Mouse (Mus musculus) urinary bladder, postnatal 36 days (tissue): ENCODE results near the gene Krt24.
A peak's percentile ranks its signal among the peaks of the same experiment; 100 is the strongest.
"Not testable (repeated sequence)": the region's sequence is repeated elsewhere in the genome, so short reads cannot be mapped to it uniquely, and the experiment has no call there.

Experiments used
- DNase-seq, 2 experiments: peaks; one replicate each; pipeline ENCODE4 v3.0.0; 2022; ENCODE audit warnings: low spot score in 2 of 2, mixed read lengths in 1 of 2

Gene Krt24

DNA sequence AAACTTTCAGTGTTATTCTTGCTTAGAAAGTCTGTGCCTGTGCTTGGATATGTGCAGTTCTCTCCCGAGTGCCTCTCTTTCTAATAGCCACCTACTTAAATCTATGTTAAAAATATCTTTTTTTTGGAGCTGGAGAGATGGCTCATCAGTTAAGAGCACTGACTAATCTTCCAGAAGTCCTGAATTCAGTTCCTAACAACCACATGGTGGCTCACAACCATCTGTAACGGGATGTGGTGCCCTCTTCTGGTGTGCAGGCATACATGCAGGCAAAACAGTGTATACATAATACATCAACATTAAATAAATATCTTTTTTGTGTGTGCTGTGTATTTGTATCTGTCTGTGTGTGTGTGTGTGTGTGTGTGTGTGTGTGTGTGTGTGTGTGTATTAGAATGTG lies 31.2 kb downstream of the Krt24 start:
- DNase-seq = no peak

DNA sequence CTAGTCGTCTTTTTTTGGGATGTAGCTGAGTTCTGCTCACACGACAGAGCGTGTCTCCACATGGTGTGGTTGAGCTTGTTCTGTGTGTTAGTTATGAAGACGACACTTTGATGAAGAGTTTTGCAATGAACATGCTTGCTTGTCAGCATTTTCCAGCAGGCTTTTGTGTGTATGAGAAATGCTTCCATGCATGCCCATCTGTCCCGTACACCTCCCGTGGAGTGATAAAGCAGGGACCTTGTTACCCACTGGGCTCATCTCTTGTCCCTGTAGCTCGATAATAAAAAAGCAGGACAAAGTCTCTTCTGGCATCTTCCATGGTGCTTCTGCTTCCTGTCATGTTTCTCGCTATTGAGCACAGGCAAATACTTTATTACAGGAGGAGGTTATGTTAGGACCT lies 32.4 kb downstream of the Krt24 start:
- no peak for DNase-seq

- no peak for DNase-seq
Measured at GRCm38 (mm10) chr11:99250666-99251065, 34.4 kb downstream of the Krt24 start.

DNA sequence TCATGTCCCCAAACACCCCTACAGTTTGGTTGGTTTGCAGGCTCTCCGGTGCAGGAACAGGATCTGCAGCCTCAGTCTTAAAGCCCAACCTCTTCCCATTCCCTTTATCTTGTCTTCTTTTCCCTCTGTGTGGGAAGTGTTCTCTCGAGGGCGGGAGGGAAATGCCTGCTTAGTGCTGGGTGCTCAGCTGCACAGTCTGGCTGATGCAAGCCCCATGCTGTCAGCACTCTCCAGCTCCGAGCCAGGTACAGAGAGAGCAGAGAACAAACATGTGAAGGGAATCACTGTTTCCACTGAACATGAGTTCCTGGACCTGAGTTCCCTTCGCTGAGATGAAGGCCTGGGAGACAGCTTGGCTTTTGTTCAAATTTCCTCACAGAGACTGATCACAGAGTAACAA lies 34.8 kb downstream of the Krt24 start:
- DNase-seq = no peak

GRCm38 (mm10) chr11:99249115-99249514 lies 35.9 kb downstream of the Krt24 start:
- no peak for DNase-seq

GRCm38 (mm10) chr11:99247916-99248315 lies 37.1 kb downstream of the Krt24 start:
- no peak for DNase-seq

GRCm38 (mm10) chr11:99244519-99244918 lies 40.5 kb downstream of the Krt24 start:
- DNase-seq = not testable (repeated sequence)

DNA sequence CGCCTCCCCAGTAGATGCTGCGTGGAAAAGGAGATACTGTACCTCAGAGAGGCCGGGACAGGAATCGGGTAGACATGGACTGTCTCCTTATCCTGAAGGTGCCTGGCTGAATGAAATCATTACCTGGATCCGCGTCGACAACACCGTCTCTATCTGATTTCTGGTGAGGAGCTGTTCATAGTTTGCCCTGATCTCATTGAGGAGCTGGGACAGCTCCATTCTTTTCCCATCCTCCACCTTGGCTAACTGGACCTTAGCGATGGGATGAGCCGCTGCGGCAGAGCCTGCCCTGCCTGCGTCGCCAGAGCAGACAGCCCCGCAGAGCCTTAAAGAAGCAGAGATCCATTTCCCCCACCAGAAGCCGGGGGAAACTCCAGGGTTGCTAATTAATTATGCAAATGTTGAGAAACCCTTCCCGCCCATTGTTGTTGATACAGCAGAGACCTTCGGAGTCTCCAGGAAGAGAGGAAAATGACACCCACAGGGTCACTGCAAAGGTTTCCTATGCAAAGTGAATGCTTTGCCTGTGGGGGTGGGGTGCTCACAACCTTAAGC lies 41.2 kb downstream of the Krt24 start, which contains the start of gene Krt222:
Gene Krt222, minus strand, starts transcription at position 266 of the 555 bp plus-strand sequence.
- DNase-seq = peak in 1 of 2 experiments; percentile 6

DNA sequence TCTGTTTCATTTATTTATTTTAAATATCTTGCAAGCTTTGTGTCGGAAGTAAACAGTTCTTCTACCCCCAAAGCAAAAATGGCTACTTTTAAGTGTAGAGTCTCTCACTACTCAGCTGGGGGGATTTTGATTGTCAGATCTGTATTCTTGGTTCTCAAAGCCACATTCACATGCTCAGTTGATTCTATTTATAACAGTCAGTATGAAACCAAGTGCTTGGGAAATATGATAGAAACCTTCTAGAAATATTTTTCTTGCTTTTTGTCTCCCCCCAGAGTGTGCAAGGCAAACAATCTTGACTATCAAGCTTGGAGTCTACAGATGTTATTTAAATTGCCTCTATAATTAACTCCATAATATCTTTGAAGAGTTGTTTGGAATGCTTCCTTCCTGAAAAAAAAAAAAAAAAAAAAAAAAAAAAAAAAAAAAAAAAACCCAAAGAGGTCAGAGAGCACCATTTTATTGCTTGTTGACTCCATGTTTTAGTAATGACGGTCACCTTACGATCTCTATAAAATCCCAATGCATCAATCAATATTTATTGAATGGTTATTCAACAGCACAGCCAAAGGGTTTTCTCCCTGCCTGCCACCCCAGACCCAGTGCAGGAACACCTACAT lies 41.8 kb downstream of the Krt24 start:
- DNase-seq = no peak

DNA sequence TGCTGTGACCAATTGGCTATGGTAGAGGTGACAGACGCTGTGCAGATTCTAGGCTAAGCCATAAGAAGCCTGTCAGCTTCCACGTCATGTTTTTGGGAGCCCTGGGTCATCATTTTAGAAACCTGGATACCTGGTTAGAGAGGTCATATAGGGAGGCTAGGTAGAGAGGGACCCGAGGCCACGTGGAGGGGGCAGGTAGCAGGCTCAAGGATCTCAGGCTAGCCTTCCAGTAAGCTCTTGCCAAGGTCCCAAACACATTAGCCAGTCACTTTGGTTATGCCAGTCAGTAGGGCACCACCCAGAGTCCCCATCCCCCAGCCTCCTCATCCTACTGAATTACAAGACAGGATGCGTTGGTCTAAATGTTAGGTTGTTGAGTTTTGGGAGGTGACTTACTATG lies 43.0 kb downstream of the Krt24 start:
- DNase-seq = no peak

- no peak for DNase-seq
Measured at GRCm38 (mm10) chr11:99238468-99238867, 46.6 kb downstream of the Krt24 start.

DNA sequence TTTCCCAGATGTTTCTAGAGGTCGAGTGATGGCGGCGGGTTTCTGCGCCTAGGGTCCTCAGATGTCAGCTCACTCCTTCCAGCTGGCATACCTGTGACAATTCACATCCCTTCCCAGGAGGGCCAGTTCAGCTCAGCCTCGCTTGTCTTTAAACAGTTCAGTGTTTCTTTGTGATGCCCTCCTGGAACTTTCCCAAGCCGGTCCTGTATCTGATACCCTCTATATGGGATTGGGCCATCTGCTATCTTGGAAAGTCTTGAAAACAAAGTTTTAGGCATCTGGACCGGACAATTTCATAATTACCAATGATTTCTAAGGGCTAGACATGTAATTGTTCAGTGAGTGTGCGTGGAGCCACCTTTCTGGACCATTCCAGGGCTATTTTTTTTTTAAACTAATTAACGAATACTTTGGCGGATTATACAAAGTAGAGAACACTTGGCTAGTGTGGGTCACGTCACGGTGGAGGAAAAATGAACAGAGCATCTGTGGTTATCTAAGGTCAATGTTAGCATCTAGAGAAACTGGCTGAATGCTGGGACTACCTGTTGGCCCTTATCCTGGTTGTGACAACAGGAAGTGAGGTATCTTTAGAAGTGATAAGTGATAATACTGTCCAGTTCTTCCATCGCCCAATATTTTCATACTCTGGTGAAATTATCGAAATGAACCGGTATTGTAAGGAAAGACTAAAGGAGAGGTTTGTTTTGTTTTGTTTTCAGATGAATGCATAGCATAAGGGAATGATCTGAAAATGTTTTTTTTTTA lies 53.8 kb downstream of the Krt24 start:
- DNase-seq = no peak

DNA sequence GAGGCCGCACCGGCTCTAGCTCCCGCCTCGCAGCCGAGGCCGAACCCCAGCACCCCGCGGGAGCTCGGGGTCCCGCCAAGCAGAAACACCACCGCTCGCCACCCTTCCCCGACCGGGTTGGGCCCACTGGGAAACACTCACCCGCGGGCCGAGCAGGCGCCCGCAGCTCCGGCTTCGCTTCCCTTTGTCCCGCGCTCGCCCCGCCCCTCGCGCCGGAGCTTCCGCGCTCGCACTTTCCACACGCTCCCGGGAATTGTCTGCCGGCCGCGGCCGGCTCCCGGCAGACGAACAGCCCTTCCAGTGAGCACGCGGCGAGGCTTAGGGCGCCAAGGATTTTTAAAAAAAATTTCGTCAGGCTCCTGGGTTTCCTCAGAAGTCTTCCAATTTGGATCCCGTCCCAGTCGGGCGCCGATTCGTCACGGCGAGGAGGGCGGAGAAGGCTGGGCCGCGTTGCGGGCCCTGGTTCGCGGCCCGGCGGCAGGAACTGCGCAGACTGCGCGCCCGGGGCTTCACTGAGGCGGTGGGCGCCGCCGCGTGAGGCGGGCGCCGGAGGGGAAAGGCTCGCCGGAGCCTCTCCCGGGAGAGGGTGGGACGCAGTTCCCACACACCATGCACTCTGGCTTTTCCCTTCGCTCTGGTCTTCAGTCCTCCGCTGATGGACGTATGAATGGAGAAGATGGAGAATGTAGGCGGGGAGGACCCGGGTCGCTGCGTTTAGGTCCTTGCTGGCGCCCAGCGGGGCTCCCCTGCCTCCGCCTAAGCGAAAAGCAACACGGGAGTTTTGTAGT lies 54.6 kb downstream of the Krt24 start, which contains the start of gene Smarce1:
Gene Smarce1, minus strand, starts transcription at position 757 of the 788 bp plus-strand sequence.
- DNase-seq = peak; percentile 77 to 80
